Mouse (Mus musculus) adrenal gland, postnatal 4 days (tissue): ENCODE data around the gene Khdc4. TPM values are rescaled to one million over a fixed set of nuclear protein-coding genes. Genes with fewer than 3 reads are reported as not detected.

Experiments
- DNase-seq, 2 experiments: peaks; one replicate each; pipeline ENCODE4 v3.0.0; 2021 to 2022; ENCODE audit warnings: low spot score in 2 of 2, mixed read lengths in 2 of 2
- total RNA-seq, 2 experiments: library from RNA; stranded (reverse); gene quantifications; 2 replicates each; pipeline ENCODE4 v1.2.3; 2021

Gene Khdc4
- total RNA-seq, 2 experiments from 2014 or later, result 88.1 to 93.5 TPM

- DNase-seq, result peak in 1 of 2 experiments; percentile 9
Measured at GRCm38 (mm10) chr3:88717198-88717798, 31.7 kb downstream of the Khdc4 start.

GRCm38 (mm10) chr3:88717831-88718230, 32.2 kb downstream of the Khdc4 start:
- no peak for DNase-seq

GRCm38 (mm10) chr3:88719098-88719497, 33.5 kb downstream of the Khdc4 start:
- DNase-seq, result peak in 1 of 2 experiments; percentile 14

GRCm38 (mm10) chr3:88736556-88736955, 51.0 kb downstream of the Khdc4 start:
- DNase-seq, result no peak

GRCm38 (mm10) chr3:88738641-88739040, 53.0 kb downstream of the Khdc4 start:
- DNase-seq, result peak in 1 of 2 experiments; percentile 51

GRCm38 (mm10) chr3:88740147-88740546, 54.5 kb downstream of the Khdc4 start:
- DNase-seq, result no peak

GRCm38 (mm10) chr3:88745534-88745933, 59.9 kb downstream of the Khdc4 start:
- no peak for DNase-seq

GRCm38 (mm10) chr3:88746139-88746870, 60.7 kb downstream of the Khdc4 start:
- DNase-seq, result no peak

- no peak for DNase-seq
Measured at GRCm38 (mm10) chr3:88746871-88747231, 61.2 kb downstream of the Khdc4 start.

GRCm38 (mm10) chr3:88754283-88754682, 68.7 kb downstream of the Khdc4 start:
- no peak for DNase-seq

GRCm38 (mm10) chr3:88755541-88755940, 69.9 kb downstream of the Khdc4 start:
- no peak for DNase-seq

GRCm38 (mm10) chr3:88756276-88756675, 70.7 kb downstream of the Khdc4 start:
- DNase-seq, result no peak

- DNase-seq, result peak in 1 of 2 experiments; percentile 33
Measured at GRCm38 (mm10) chr3:88758045-88758500, 72.5 kb downstream of the Khdc4 start.

- no peak for DNase-seq
Measured at GRCm38 (mm10) chr3:88761619-88762018, 76.0 kb downstream of the Khdc4 start.

- no peak for DNase-seq
Measured at GRCm38 (mm10) chr3:88762401-88762831, 76.8 kb downstream of the Khdc4 start.

Other genes with a start within 250 kb of the Khdc4 start
- 10 to 100 TPM; 11.5 to 15.5 TPM for gene Sema4a, start 224.6 kb upstream of the Khdc4 start, total RNA-seq
- gene Lmna, start 175.8 kb upstream of the Khdc4 start, total RNA-seq, result 100 to 1,000 TPM; 109 to 113 TPM
- 10 to 100 TPM; 11.2 to 16.1 TPM for gene Mex3a, start 153.4 kb upstream of the Khdc4 start, total RNA-seq
- 1 to 10 TPM in 1 of 2 experiments, under 1 TPM in 1; 0.54 to 3.9 TPM for gene Rab25, start 137.5 kb upstream of the Khdc4 start, total RNA-seq
- gene Lamtor2, start 132.7 kb upstream of the Khdc4 start, total RNA-seq, result 100 to 1,000 TPM; 108 to 113 TPM
- gene Ubqln4, start 132.0 kb upstream of the Khdc4 start, total RNA-seq, result 10 to 100 TPM; 52.6 to 62.6 TPM
- 100 to 1,000 TPM; 240 to 260 TPM for gene Ssr2, start 109.9 kb upstream of the Khdc4 start, total RNA-seq
- 10 to 100 TPM; 65.7 to 77.0 TPM for gene Arhgef2, start 79.8 kb upstream of the Khdc4 start, total RNA-seq
- gene Rxfp4, start 32.7 kb upstream of the Khdc4 start, total RNA-seq, result not detected
- 10 to 100 TPM; 53.4 to 54.0 TPM for gene Rit1, start 31.0 kb downstream of the Khdc4 start, total RNA-seq
- 10 to 100 TPM; 23.6 to 29.5 TPM for gene Syt11, start 89.4 kb downstream of the Khdc4 start, total RNA-seq
- gene Gon4l, start 149.4 kb downstream of the Khdc4 start, total RNA-seq, result 10 to 100 TPM; 36.4 to 40.5 TPM
- gene Msto1, start 228.2 kb downstream of the Khdc4 start, total RNA-seq, result 10 to 100 TPM; 37.1 to 39.5 TPM